Mouse (Mus musculus) ZHBTc4 (cell line): Measurements from ENCODE around the gene Ppp1ca.

Experiments used
- DNase-seq: peaks from one replicate; pipeline ENCODE4 v3.0.0-alpha.2; 2011; ENCODE audit warnings: low read depth, low spot score

Ppp1ca gene

DNA sequence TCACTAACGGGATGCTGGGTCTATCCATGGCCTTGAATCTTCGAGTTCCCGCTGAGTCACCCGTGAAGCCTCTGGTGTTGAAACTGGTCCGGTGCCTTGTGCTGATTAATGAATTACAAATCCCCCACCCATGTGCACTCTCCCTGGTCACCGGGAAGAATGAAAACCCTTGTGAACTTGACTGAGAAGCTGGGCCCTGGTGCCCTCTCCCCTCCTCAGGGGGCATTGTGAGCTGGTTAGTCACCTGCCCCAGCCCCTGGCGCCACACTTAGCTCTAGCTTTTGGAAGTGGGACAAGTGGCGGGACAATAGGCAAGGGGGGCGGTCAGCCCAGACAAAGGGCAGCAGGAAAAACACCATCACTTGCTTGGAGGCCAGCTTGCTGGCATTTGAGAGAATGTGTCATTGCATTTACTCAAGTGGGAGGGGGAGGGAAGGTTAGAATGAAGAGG, 21.7 kb downstream of the Ppp1ca start:
- no peak for DNase-seq

DNA sequence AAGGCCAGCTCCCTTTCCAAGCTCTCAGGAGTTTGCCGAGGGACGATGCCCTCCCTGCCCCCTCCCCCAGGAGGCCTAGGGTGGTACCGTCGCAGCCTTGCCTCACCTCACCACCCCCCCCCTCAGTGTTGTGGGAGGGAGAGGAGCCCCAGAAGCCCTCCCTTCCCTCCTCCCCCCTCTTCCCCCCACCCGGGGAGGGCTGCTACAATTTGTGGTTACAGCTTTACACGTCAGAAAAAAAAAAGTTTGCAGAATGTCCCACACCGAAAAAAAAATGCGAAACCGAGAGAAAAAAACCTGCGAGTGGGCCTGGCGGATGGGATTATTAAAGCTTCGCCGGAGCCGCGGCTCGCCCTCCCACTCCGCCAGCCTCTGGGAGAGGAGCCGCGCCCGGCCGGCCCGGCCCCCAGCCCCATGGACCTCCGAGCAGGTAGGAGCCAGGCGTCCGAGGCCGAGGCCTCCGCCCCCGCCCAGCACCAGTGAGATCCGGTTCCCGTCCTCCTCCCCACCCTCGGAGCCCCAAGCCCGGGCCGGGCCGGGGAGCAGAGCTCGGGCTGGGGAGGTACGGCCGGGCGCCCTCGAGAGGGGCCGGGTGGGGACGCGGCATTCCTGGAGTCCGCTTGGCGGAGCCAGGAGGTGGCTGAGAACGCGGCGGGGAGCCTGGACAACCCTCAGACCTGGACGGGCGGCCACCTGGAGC, 22.4 kb downstream of the Ppp1ca start, which contains the start of the genes Clcf1 and AC109138.7:
Clcf1 (plus strand) TSS at position 168 of the 700 bp plus-strand sequence.
AC109138.7 (plus strand) TSS at position 287 of the 700 bp plus-strand sequence.
- peak; percentile 62 for DNase-seq

DNA sequence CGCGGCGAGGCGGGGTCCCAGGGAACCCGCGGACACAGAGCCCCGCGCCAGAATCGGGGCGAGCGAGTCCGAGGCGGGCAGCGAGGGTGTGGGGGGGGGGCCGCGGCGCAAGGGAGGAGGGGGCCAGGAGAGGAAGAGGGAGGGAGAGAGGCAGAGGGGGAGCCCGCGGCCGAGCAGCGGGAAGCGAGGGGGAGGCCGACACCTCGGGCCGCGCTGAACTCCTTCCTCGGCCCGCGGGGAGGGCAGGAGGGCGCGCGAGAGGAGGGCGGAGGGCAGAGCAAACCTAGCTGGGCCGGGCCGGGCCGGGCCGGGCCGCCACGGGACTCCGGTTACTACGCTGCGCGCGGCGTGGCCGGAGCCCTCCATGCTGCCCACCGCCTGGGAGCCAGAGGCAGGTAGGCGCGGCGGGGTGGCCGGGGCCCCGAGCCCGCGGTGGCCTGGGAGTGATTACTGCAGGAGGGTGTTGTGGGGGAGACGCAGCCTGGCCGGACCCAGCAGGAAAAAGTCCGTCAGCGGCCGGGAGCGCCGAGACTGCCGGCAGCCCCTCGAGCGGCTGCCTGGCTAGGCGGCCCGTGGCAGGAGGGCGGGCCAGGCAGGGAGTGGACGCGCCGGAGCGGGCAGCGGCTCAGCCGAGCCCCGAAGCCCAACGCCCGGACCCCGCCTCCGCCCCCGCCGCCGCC, 23.0 kb downstream of the Ppp1ca start:
- DNase-seq: no peak

DNA sequence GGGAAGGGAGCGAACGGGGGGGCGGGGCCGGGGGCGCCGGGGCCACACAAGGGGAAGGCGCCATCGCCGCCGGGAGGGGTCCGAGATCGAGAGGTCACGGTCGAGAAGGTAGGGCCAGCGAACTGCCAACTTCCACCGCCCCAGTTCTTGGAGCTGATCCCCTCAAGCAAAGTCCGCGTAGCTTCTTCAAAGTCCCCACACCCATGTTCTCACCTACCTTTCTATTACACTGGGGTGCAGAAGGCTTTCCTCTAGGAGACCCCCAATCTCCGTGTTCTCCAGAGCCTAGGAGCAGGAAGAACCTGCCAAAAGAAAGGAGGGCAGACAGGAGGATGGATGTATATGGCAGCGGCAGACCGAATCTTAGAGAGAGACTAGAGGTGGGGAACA, 23.6 kb downstream of the Ppp1ca start:
- DNase-seq: no peak

DNA sequence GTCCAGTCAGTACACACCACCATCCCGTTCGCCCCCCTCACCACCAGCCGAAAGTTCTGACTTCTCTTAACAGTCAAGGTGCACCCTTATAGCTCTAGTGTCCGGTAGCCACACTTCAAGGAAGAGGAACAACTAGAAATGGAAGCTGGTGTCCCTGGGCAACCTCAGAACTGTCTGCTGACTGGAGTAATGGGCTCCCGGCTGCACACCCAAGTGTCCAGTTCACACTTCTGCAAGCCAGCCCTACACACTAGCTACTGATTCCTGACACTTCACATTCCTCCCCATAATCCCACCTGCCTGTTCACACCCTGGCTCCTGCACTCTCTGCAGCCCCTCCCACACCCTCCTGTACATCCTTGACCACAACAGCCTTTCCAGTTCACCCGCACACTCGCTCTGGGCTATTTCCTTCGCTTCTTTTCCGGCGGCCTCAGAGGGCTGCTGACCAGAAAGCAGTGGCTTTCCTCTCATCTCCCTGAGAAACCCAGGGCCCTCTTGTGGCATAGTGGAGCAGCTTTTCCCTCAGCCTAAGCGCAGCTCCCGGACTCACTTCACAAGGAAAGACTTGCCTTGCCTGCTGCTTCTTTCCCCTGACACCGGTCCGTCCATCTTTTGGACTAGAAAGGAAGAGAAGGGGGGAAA, 24.3 kb downstream of the Ppp1ca start:
- no peak for DNase-seq

DNA sequence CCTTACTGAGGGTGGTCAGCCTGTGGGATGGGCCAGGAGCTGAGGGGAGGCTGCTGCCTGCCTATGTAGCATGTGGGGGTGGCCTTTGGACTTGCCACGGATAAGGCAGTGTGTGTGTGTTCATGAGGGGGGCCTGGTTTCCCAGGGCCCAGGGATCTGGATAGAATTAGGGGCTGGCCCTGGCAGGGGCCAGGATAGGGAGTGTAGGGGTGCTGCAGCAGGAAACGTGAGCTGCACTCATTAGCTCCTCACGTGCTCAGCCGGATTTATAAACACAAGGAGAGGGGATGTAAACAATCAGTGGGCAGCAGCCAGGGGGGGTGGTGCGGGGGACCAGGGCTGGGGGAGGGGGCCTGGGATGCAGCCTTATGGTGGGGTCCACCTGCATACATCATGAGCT, 25.3 kb downstream of the Ppp1ca start:
- DNase-seq: no peak

DNA sequence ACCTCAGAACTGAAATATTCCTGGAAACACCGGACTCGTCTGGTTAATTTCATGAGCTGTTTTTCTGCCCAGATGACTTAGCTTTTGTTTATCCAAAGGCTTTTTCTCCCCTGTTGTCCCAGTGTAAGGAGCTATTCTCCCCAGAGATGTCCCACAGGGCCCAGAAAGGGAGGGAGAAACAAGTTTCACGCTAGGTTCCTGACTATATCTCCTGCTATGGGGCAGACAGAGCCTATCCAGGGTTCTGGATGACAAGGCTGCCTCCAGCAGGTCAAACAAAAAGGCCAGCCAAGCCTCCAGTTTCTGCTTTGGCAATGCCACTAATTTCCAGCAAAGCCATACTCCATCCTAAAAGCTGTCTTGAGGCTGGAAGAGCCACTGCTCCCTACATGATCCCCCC, 26.0 kb downstream of the Ppp1ca start:
- DNase-seq: no peak

DNA sequence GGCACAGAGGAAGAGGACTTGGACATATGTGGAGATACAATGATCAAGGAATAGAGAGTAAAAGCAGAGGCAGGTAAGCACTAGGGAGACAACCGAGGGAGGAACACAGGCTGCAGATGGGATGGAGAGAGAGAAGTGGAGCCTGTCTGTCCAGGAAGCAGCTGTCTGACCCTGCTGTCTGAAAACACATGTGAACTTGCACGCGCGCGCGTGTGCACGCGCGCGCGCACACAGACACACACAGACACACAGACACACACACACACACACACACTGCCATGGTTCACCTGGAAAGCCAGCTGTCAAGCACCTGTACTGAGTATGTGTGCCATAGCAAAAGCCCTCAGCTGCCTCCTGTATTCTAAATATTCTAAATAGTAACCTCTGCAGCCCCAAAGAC, 26.4 kb downstream of the Ppp1ca start:
- DNase-seq: no peak

DNA sequence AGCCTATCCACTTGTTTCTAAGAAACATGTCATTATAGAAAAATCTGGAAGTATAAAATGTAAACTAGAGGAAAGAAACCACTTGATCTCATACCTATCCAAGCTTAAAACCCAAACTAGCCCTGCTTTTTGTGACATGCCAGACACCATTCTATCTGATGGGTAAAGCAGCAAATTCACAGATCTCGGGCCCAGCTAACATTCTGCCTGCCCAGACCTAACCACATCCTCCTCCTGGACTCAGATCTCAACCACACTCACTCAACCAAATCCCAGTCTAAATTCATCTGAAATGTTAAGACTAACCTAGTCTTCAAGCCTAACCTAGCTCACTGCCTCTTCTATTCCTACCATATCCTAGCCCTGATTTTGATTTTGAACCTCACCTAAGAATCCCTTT, 26.9 kb downstream of the Ppp1ca start:
- no peak for DNase-seq

DNA sequence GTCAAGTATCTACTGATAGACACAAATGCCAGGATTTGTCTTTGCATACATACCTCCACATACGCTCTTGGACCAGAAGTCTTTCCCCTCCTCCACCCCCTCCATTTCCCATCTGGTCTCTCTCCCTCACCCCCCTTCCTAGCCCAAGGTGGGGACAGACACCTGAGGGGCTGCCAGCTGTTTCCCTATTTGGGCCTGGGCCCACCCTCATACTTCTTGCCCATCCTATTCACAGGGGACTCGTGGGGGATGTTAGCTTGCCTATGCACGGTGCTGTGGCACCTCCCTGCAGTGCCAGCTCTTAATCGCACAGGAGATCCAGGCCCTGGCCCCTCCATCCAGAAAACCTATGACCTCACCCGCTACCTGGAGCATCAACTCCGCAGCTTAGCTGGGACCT, 28.1 kb downstream of the Ppp1ca start:
- no peak for DNase-seq

DNA sequence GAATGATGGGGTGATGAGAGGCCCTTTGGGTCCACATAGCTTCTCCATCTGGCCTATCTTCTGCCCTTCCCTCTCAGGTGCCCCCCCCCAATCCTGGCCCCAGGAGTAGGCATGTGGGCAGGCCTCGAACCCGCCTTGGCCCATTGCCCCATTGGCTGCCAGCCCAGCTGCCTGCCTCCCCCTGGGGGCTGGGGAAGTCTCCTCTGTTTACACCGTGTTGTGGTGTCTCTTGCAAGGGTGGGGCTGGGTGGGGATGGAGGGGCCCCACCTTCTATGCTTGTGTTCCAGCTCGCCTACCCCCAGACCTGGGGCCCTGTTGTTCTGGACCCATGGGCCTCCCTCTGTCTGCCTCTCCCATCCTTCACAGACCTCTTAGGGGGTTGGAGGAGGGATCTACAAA, 28.6 kb downstream of the Ppp1ca start:
- DNase-seq: no peak

DNA sequence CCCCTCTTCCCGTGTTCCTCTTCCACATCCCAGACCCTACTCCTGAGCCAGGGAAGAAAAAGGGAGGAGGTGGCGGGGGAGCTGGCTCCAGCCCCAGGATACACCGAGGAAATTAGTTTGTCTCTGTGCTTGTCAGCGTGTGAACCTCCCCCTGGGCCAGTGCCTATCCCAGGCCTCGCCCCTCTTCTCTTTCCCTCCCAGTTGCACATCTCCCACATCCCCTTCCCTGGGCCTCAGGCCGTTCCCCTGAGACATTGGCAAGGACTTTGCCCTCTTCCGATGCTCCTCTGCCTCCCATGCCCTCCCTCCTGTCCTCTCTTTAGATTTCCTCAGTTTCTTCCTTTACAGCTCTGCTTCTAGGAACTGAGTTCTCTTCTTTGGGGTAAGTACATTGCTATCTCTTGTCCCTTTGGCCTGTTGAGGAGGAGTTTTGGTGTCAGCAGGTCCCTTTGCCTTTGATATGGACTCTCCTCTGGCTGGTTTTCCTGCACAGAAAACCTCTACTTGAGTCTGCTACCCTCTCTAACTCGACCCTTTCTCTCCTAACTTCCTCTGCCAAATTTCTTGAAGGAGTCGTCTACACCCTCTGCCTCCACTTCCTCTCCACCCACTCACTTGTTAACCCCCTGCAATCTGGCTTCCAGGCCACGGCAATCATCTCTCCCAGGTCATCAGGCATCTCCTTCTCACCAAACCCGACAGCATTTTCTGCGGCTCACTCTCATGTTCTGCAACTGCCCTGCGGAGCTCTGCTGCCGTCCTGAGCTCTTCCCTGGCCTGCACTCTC, 29.3 kb downstream of the Ppp1ca start:
- no peak for DNase-seq

DNA sequence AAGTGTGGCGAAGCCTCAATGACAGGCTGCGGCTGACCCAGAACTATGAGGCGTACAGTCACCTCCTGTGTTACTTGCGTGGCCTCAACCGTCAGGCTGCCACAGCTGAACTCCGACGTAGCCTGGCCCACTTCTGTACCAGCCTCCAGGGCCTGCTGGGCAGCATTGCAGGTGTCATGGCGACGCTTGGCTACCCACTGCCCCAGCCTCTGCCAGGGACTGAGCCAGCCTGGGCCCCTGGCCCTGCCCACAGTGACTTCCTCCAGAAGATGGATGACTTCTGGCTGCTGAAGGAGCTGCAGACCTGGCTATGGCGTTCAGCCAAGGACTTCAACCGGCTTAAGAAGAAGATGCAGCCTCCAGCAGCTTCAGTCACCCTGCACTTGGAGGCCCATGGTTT, 30.3 kb downstream of the Ppp1ca start:
- no peak for DNase-seq

DNA sequence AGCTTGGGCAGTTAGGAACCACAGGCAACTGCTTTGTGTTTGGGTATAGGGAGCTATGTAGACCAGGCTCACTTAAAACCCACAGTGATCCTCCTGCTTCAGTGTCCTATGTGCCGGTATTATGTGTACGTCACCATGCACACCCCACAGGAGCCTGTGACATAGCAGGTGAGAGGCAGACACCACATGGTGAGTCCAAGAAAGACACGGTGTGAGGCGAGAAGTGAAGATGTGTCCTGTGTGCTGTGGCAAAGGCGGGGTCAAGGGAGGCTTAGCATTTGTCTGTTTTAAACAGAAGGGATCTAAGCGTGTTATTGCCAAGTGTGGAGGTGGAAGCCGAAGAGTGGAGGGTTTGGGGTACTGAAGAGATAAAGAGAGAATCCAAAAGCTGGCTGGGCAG, 34.9 kb downstream of the Ppp1ca start:
- no peak for DNase-seq

DNA sequence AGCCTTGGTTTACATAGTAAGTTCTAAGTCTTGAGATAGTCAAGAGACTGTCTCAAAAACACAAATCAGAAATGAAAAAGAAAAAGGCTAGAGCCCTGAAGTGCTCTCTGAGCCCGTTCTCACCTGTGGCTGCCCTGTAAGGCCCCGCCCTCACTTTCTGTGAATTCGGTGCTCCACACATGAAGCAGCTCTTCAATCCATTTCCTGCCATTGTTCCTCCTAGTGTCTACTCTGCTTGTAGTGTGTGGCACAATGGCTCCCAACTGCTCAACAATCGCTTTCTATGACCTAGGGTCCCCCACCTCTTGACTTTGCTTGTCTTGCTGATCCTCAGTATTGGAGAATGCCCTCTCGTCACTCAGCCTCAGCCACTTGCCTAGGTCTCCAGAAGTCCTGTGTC, 35.6 kb downstream of the Ppp1ca start:
- peak; percentile 55 for DNase-seq

DNA sequence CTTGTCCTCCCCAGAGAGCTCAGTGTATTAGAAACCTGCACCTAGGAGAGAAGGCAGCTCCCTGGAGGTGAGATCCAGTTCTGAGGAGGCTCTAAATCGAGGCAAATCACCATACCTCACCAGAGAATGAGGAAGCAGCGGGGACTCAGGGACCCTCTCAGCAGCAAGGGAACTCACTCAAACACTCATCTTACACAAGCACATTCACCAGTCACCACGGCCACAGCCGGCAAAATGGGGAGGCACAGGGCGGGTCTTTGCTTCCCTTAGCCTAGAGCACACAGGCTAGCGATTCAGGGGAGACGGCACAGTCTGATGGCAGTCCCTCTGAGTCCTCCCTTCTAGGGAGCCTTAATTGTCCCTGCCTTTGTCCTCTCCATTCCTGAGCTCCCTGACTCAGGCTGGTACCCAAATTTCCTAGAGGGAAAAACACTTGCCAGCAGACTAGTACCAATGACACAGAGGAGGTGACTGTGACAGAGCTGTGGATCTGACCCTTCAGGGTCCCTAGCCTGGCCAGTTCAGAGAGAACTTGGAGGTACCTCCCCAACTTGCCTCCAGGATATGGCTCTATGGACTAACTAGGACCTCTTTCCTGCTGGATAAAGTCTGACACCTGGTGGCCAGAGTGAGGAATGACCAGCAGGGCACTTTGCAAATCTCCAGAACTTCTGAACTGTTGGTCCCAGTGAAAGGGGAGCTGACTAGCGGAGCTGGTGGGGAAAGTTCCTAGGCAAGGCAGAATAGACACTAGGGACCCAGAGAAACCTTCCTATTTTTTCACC, 36.2 kb downstream of the Ppp1ca start:
- DNase-seq: peak; percentile 91

DNA sequence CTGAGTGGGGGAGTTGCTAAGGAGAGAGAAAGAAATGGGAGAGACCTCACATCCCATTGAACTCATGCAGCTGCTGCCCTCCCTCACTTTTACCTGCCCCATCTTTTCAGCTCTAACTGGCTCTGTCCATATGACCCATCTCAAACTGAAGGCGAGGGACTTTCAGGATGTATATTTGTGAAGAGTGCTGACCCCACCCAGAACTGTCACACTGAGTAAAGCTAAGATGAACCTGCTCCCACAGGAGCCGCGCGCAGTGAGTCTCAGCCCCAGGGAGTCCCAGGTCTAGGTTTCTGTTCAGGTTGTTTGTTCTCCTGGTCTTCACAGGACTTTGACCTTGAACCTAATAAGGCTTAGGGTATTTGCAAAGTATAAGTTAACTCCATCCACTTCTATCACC, 37.0 kb downstream of the Ppp1ca start:
- DNase-seq: no peak

DNA sequence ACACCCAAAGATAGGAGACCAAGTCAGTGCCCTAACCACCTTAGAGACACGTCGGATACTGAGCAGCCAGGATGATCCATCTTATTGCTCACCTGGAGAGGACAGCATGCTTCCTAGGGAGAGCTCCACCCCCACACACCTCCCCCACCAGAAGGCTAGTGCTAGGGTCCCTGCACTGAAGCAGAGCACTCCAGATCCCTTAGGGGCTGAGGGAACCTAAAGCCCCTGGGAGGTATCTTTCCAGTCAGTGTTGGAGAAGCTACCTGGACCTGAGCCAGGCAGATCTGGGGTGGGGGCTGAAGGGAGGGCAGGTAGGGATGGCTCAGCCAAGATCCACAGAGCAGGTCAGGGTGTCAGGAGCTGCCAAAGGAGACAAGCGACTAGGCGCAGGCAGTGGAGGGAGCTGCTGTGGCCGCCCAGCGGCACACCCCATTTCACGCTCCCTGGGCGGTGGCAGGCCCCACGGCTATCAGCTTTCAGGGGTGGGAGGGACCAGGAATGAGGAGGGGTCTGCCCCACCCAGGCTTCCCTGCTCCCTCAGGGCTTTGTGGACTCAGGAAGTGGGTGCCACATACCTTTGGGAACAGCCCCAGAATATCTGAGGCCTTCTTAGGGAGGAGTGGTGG, 37.7 kb downstream of the Ppp1ca start:
- peak; percentile 33 for DNase-seq

DNA sequence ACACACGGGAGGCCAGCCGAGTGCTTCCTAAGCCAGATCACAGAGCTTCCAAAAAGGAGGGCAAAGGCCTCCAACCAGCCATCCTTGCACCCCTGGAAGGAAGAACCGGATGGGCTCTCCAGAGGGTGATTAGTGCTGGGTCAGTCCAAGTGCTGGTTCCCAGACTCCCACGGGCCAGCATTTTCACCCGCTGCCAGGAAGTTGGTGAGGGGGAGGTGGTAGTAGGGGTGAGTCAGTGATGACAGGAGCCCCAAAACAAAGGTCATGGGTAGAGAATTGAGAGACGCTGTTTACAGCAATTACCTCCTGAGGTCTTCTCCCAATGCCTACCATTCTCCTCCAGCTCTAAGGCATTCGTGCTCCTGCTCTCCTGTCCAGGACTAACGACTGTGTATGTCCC, 38.5 kb downstream of the Ppp1ca start:
- DNase-seq: no peak

DNA sequence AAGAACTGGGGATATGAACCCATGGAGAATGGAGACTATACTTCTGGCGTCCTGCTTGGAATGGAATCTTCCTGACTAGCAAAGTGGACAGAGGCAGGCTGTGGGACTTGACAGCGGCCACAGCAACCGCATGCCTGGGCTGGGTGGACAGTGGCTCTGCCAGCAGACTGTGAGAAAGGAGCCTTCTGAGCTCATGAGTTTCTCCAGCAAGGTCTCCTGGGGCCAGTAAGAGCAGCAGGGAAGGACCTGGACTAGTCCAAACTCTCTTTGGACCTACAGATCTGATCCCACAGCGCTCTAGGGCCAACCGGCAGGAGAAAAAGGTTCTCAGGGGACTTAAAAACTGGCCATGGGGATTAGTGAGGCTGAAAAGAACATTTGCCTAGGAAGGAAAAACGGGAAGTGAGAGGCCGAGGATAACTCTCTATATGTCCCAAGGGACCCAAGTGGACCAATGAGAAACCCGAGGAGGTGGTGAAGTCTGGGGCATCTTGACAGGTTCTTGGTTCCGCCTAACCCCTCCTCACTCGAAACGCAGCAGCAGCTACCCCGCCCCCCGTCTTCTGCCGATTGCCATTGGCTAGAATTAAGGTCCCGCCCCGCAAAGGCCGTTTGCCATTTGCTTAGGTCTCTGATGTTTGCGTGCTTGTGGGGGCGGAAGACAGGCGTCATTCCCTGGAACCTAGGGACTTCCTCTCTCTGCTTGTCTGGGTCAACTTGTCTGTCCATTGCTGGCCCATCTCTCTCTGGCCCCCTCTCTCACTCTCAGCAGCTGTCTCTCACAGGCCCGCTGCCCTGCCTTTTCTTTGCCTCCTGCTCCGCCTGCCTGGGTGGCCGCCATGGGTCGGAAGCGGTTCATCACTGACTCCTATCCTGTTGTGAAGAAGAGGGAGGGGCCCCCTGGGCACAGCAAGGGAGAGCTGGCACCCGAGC, 39.7 kb downstream of the Ppp1ca start, which contains the start of gene Pold4:
Pold4 (plus strand) TSS at position 647 of the 933 bp plus-strand sequence.
- peak; percentile 95 for DNase-seq
